Mouse (Mus musculus) embryonic fibroblast, embryonic 13.5 days (primary cell): ENCODE data around the gene Rnasek.

Experiments
- CTCF ChIP-seq: IDR thresholded peaks from 2 replicates; pipeline ENCODE4 v1.5.1; 2011; ENCODE audit warnings: mild to moderate bottlenecking, control low read depth, low read length, moderate library complexity, borderline replicate concordance; ENCODE audit not compliant: insufficient read depth
- POLR2A ChIP-seq: IDR thresholded peaks from 2 replicates; pipeline ENCODE4 v1.6.1; 2011; ENCODE audit warnings: low read depth, mild to moderate bottlenecking, control low read depth, low read length, moderate library complexity

DNA sequence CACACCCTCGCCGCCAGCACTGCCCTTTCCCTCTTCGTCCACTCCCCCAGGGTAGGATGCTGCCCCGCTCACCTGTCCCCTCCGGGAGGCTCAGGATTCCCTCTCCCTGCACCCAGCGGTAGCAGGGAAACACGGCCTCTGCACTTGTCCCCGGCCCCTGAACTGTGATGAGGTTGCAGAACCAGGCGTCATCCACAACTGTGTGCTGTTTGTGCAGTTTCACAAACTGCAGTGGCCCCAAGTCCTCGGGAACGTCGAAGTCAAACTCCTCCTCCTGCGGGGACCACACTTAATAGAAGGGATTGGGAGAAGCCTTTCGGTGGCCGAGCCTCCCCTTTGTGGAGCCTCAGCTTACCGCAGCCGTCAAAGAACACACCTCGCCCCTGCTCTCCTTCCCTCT lies 14.7 kb upstream of the Rnasek start:
- TF ChIP-seq POLR2A (no peak), CTCF (no peak)
